Mouse (Mus musculus) frontal cortex, postnatal 14 days (tissue): ENCODE results near the gene Adam21.
"Not testable (repeated sequence)": the region's sequence is repeated elsewhere in the genome, so short reads cannot be mapped to it uniquely, and the experiment has no call there.

ENCODE experiments used
- DNase-seq, 2 experiments: peaks; one replicate each; pipeline ENCODE4 v3.0.0; 2022; ENCODE audit warnings: low spot score in 2 of 2

The Adam21 gene

DNA sequence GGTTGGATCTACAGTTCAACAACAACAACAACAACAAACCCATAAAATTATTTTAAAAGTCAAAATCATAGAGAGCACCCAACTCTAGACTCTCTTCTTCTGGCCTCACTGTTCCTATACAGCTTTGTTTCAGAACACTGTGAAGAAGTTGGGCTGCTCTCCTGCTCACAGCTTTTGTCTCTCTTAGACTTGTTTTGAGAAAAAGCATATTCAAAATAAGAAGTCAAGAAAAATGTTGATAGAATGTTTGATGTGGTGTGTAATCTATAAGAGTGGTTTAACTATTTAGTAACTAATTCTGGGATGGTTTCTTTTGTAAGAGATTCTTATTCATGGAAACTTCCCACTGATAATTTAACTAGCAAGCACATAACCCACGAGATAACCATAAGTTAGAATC lies at the start of gene Adam21:
Gene Adam21 (minus strand): TSS at position 101 of the 400 bp plus-strand sequence.
- no peak for DNase-seq

DNA sequence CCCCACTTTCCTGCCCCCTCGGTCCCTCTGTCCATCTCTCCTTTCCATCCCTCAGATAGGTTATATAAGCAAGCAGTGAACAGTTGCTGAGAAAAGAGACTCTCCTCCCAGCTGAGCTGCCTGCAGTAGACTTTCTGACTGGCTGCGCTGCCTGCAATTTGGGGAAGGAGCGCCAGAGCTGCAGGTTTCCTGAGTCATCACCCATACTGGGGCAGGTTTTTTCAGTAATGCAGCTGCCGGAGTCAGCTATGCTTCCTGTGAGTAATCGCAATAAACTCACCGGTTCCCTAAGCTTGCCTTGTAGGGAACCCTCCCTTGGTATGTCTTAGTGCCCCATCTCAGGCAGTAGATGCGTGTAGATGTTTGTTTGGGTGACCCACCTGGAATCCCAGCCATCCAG lies 48.7 kb upstream of the Adam21 start:
- no peak for DNase-seq

DNA sequence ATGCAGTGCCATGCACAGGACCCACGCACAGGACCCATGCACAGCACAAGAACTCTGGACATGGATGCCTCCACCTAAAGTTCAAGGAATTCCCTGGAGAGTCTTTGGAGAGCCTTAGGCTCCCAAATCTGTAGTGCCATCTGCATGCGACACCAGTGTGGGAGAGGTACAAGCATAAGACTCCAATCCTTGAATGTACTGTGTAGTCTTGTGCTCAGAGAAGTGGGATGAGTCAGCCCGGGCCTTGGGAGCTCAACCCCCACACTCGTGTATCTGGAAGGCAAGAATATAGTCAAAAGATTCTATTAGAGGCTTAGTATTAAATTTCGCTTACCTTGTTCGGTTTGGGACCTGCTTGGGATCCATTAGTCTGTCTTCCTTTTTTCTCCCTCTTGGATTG lies 47.5 kb upstream of the Adam21 start:
- DNase-seq, result no peak

DNA sequence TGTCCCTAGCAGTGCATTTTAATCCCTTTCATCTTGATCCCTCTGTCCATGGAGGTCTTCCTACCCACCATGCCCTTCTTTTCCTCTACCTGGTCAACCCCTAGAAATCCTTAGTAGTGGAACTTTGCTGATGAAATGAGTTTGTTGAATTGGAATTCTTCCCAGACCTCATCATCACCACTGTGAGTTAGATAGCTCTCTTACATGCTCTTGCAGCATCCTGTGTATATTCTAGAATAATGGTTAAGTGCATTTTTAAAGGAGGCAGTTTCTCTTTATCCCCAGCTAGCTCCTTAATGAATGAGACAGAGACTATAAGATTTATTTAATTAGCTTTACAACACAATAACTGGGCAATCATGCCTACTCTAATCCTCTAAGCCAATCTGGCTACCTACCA lies 41.2 kb upstream of the Adam21 start:
- DNase-seq, result no peak

DNA sequence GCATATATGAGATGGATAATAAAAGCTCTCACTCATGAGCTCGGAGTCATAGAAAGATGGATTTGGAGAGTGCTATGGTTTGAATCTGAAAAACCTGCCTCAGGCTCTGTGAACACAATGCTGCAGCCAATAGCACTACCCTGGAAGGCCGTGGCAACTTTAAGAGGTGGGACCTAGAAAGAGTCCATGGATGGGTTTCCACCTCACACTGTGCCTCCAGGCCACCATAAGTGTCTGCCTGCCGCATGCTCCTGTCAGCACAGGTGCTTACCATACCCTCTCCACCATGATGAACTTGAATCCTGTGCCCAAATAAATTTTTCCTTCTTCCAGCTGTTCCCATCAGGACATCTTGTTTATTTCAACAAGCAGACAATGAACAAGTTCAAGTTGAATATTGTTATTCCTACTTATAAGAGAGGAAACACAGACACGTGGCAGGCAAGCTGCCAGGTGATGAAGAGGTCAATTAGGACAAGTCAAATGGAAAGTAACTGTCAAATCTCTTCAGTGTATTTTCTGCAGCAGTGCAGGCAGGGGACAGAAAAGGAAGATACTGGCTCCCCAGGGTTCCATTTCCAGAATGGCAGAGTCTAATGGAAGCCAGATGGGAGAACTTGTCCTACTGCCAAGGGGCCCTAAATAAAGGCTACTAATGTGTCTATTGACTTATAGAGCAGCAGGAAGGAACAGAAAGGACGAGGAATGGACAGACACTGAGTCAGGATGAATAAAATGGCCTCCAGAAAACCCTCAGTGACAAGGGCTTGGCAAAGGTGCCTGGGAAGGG lies 36.9 kb upstream of the Adam21 start:
- DNase-seq, result no peak

DNA sequence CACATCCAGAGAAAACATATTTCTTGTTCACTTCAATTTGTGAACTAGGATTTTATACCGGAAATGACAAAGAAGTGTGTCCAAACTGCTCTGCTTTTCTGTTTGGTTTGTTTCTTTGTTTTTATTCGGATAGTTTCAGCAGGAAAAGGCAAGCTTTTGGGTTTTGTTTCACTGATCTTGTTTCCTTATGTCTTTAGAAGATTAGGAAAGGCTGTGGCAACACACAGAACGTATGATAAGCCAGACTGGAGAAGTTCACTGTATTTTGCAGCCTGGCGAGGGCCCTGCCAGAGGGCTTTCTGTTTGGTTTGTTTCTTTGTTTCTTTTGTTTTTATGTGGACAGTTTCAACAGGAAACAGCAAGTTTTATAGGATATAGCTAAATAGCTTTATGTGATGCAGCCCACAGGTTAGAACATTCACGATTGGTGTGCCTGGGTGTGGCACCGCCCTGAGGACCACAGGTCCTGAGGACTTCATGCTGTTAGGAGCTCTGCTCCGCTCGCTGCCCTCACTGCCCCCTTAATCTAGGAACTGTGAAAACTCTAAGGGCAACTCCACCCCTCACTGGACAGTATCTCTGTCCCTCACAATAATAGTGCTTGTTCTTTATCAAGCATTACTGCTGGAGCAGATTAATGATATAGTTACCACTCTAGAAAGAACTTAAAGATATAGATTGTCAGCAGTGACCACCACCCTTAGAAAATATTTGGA lies 28.4 kb upstream of the Adam21 start:
- no peak for DNase-seq

DNA sequence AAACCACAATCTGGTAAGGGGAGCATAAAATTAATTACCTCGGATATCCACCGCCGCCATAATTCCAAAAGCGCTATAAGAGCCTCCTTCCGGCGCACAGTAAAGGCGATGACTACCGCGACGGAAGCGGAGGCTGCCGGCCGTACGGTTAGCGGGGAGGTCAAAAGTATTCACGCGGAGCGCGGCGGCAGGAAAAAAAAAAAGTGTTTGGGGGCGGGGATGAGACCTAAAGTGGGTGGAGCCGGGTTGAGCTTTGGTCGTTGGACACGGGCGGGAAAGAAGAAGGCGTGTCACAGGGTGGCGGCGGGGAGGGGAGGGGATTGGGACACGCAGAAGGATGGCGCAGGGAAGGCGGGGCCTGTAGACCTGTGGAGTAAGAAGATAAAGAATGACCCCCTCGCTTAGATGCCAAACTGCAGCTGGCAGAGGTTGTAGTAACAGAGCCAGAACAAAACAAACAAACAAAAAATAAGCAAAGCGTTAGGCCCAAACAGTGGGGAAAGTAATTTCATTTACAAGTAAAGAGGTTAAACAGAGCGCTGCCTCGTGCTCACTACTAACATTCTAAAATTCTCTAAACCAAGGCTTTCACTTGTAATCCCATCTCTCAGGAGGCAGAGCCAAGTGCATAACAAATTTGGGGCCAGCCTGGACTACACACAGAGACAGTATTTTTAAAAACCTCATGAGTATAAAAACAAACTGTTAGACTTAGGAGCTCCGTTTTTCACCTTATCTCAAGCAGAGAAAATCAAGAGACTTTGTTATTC lies 26.8 kb upstream of the Adam21 start, which contains the start of gene Med6:
Gene Med6 (minus strand): TSS at position 107 of the 770 bp plus-strand sequence.
- DNase-seq, result peak; percentile 85 to 86

DNA sequence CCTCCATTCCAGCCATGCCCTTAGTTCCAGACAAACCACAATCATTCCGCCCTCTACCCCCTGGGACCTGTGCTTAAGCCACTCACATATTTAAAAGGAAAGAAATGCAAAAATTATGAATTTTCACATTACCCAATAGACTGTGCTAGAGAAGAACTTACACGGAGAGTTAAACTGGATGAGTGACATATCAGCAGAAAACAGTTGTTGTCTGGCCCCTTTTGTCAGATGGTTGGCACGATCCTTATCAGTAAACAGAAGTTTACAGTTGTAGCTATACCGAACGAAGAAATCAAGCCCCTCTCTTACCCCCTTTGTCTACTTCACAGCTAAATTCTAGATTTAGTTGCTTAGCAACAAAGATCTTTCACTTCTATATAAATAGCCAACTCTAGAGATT lies 343 bp downstream of the Adam21 start:
- DNase-seq, result no peak

DNA sequence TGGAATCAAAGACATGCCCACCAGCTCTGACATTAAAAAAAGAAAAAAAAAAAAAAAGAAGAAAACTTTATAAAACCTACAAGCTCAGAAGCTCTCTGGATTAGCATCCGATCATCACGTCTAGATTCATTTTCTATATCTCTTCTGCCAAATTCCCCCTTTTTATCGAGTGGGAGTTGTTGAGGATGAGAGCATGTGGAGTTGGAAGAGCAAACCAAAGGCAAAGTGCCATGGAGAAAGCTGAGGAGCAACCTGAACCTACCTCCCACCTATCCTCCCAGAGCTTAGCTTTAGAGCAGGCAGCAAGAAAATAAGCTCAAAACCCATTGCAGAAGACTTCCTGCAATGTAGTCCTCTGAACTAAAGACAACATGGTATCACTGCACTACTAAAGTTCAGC lies 4.1 kb downstream of the Adam21 start:
- DNase-seq, result no peak

DNA sequence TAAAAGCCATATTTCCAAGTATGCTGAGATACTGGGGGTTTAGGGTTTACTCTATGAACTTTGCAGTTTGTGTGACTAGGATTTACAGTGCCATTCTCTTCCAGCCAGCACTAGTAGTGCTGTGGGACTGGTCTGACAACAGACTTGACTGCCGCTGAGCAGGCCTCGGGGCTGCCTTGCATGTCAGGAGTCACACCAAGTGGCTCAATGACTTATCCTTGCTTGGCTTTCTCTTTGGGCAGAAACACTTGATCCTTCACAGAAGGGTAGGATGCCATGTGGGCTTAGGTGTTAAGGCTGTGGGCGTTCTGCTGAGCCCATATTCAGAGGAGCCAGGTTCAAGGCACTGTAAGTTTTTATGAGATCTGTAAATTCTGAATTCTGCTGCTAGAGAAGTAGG lies 19.0 kb downstream of the Adam21 start:
- DNase-seq, result no peak

DNA sequence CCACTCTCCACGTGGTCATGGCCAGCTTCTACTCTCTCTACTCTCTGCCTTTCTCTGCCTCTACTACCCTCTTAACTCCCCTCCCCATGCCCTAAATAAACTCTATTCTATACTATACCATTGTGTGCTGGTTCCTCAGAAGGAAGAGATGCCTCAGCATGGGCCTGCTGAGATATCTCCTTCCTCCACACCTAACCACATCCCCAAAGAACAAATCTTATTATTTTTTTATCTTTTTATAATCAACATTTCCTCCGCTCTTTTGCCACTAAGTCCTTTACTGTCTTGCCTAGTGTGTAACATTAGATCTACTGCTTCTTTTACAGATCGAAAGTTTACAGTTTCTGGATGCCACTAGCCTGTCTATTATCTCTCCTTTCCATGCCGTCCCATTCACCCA lies 21.1 kb downstream of the Adam21 start:
- no peak for DNase-seq

DNA sequence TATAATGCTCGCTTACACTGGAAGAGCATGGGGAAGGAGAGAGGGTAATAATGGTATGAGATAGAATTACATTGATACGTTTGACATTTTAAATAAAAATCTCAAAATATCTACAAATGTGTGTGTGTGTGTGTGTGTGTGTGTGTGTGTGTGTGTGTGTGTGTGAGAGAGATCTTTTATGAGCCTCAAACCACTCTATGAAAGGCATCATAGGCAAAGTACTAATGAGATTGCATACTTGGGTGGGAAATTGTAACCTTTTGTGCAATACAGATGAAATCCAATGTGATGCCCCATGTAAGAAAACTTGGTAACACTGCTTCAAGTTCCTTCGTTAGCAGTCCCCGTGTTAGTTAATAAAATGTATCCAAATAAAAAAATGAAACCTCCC lies 35.2 kb downstream of the Adam21 start:
- no peak for DNase-seq

DNA sequence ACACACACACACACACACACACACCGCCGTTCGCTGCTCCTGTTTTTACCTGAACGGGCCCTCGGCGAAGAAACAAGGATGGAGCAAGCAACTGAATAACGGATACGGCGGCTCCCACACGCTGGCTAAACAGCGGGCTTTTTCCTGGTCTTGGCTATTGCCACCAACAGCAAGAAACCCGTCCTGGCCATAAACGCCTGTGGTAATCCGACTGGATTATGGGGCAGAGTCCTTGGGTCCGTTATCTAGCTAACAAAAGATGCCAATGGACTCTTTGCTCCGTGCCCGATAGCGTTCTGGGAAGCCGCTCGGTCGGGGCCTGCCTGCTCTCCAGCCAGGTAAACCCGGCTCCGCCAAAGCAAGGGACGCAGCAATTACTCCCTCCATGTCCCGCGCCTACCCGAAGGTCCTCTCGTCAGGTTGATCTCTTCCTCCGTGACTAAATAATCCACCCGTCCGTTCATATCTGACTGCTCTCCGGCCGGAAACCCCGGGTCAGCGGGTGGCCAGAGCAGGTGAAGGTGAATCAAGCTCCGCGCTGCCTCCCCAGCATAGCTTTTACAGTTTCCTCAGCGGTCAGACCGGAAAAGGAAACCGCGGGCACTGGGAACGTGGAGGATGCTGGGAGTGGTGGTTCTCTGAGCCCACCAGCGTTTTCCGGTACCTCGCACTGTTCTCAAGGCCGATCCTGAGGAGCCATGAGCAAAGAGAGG lies 35.8 kb downstream of the Adam21 start, which contains the start of the genes Gm20498 and Synj2bp:
Gene Gm20498 (minus strand): TSS at position 590 of the 713 bp plus-strand sequence.
Gene Synj2bp (minus strand): TSS at position 596 of the 713 bp plus-strand sequence.
- peak; percentile 69 to 82 for DNase-seq

DNA sequence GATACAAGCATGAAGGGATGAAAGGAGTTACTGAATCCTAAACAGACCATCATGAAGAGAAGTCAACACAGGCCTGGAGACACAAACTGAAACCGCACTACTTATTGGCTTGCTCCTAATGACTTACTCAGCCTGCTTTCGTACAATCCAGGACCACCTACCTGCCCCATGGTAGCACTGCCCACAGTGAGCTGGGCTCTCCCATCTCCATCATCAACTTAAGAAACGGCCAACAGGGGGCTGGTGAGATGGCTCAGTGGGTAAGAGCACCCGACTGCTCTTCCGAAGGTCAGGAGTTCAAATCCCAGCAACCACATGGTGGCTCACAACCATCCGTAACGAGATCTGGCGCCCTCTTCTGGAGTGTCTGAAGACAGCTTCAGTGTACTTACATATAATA lies 37.7 kb downstream of the Adam21 start:
- not testable (repeated sequence) for DNase-seq
